Mouse (Mus musculus) ES-Bruce4 (cell line): ENCODE measurements around the gene Gm1113.

Source experiments
- CTCF ChIP-seq: IDR thresholded peaks from one replicate; pipeline ENCODE4 v1.8.1; 2011; ENCODE audit warnings: low read depth, low read length
- POLR2A ChIP-seq: IDR thresholded peaks from one replicate; pipeline ENCODE4 v1.8.1; 2011; ENCODE audit warnings: low read length; ENCODE audit not compliant: insufficient read depth

DNA sequence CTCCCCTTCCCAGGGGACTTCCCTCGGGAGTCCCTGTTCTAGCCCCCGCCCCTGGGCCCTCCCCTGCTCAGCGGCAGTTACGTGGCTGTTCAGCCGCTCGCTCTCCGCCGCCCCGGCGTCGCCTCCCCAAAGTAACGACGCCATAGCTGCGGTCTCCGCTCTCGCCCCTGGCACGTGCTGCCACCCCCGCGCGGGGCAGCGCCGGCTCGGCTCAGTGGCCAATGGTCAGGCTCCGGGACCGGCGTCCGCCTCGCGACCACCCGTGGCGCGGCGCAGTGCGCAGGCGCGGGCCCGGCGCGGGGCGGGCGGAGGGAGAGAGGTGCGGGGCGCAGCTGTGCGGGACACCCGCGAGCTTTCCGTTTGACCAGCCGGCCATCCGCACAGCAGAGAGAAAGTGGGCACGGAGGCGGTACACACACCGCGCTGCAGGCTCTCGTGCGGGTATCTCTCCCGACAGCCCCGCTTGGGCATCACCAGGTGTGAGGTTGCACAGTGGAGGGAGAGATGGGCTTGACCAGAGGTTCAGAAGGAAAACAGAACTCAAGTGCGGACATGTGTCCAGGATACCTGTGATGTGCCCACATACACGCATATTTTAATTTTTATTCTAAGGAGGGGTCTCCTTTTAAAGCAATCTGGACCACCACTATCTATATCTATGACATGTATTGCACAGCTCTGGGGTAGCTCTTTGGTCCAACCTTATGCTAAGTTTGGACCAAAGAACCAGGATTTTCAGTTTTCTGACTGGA lies 40.4 kb upstream of the Gm1113 start, which contains the start of the genes Ddx25 and Pus3:
- no peak for TF ChIP-seq CTCF
- no peak for TF ChIP-seq POLR2A
